Comparison of ENCODE assay signal across 21 mouse cellular contexts in genomic region chr17:46547923-46548322, GRCm38 (mm10). TPM values are rescaled to one million over a fixed set of nuclear protein-coding genes. Genes with fewer than 3 reads are reported as not detected.
DNase-seq lines count a peak whose midpoint lies in the region; ATAC-seq and TF ChIP-seq lines count a peak whose summit lies in the region.
"Had no signal": no experiment of that assay in that cellular context is flagged by ENCODE, and none has a peak within 500 bp of the region (broad histone marks: within the 10 kb centered on the region; RNA-seq: fewer than 3 reads in every experiment).

No protein-coding gene starts in this region.

- peaks cover 6% of the 10 kb centered on the region; the same call in 1 of the 2 replicates for H3K27me3 ChIP-seq in heart, embryonic 12.5 days (replicated peaks)
- no peaks in the 10 kb centered on the region for H3K27me3 ChIP-seq in embryonic facial prominence, embryonic 14.5 days (replicated peaks; ENCODE audit: control insufficient read depth, insufficient read depth, low read length)
- H3K27me3 ChIP-seq: hindbrain, embryonic 15.5 days; kidney, embryonic 15.5 days; stomach, embryonic 15.5 days had no signal

- no peaks in the 10 kb centered on the region for H3K9me3 ChIP-seq in heart, embryonic 12.5 days (replicated peaks)
- no peaks in the 10 kb centered on the region for H3K9me3 ChIP-seq in ES-E14 (ENCODE audit: control insufficient read depth, insufficient read depth, low read depth, low read length)
- H3K9me3 ChIP-seq in embryonic facial prominence, embryonic 14.5 days (ENCODE audit: control insufficient read depth, low read length) = no peaks in the 10 kb centered on the region
- H3K9me3 ChIP-seq: hindbrain, embryonic 15.5 days; kidney, embryonic 15.5 days; midbrain, embryonic 12.5 days; stomach, embryonic 15.5 days had no signal

- DNase-seq in cerebellum, adult 9-10 months = peak; percentile 52
- DNase-seq in cerebellum, postnatal 4 days (ENCODE audit: low spot score in 2 of 2) = no peak
- DNase-seq in heart, adult 9 months (ENCODE audit: low spot score in 2 of 2) = no peak
- no peak for DNase-seq in ES-E14 (ENCODE audit: low read depth, low spot score)
- DNase-seq in embryonic facial prominence, embryonic 14.5 days (ENCODE audit: low spot score) = no peak
- DNase-seq in layer of hippocampus, adult 2 months (ENCODE audit: low spot score in 2 of 2) = no peak
- DNase-seq: adrenal gland, postnatal 25 days; cerebellum, adult 8-10 months; gastrocnemius, postnatal 25 days; layer of hippocampus, postnatal 36 days; retina, postnatal 1 day had no signal

- peaks cover 52% of the 10 kb centered on the region for H3K36me3 ChIP-seq in heart, embryonic 12.5 days
- H3K36me3 ChIP-seq in ES-E14 (ENCODE audit: control insufficient read depth, insufficient read depth, low read length, poor library complexity, severe bottlenecking) = peaks cover 24% of the 10 kb centered on the region
- H3K36me3 ChIP-seq in embryonic facial prominence, embryonic 14.5 days (ENCODE audit: control insufficient read depth, insufficient read depth, low read length) = peaks cover 47% of the 10 kb centered on the region

- WGBS in heart, embryonic 12.5 days = 22% methylated on average over 3 of the region's 3 CpGs
- WGBS in embryonic facial prominence, embryonic 14.5 days = 19% methylated on average over 3 of the region's 3 CpGs

- in situ Hi-C loops in ES-E14 (cut with MboI; ENCODE audit: low sequenced_read_pairs in 2 of 2, unreplicated experiment in 2 of 2) = no loop called here

- H3K4me3 ChIP-seq in heart, embryonic 12.5 days = no peak overlapping the region
- H3K4me3 ChIP-seq in ES-E14 (ENCODE audit: insufficient read depth in 1 of 2, low read depth in 1 of 2, low read length in 2 of 2, poor library complexity in 1 of 2, severe bottlenecking in 1 of 2) = no peak overlapping the region
- H3K4me3 ChIP-seq in embryonic facial prominence, embryonic 14.5 days (ENCODE audit: low read depth, low read length) = no peak overlapping the region
- H3K4me3 ChIP-seq in layer of hippocampus, adult 2 months = no peak overlapping the region
- H3K4me3 ChIP-seq: erythroblast, embryonic 14.5 days; hindbrain, embryonic 15.5 days; kidney, embryonic 15.5 days; midbrain, embryonic 12.5 days; stomach, embryonic 15.5 days had no signal

- H3K9ac ChIP-seq in heart, embryonic 12.5 days = peak overlapping the region; percentile 1; the same call in 1 of the 2 replicates
- no peak overlapping the region for H3K9ac ChIP-seq in ES-E14 (ENCODE audit: insufficient read depth, low read depth, low read length, poor library complexity, severe bottlenecking)
- H3K9ac ChIP-seq in embryonic facial prominence, embryonic 14.5 days (ENCODE audit: low read depth, low read length) = 0 out of 2 replicates have a peak overlapping the region, but pooled peaks have one; percentile 7
- H3K9ac ChIP-seq: hindbrain, embryonic 15.5 days; liver, embryonic 14.5 days; midbrain, embryonic 12.5 days; stomach, embryonic 15.5 days had no signal

- H3K4me2 ChIP-seq in heart, embryonic 12.5 days = no peak overlapping the region
- no peak overlapping the region for H3K4me2 ChIP-seq in embryonic facial prominence, embryonic 14.5 days (ENCODE audit: low read depth, low read length)
- H3K4me2 ChIP-seq: hindbrain, embryonic 15.5 days; midbrain, embryonic 12.5 days; stomach, embryonic 15.5 days had no signal

- no peak overlapping the region for H3K27ac ChIP-seq in heart, embryonic 12.5 days (ENCODE audit: poor library complexity, severe bottlenecking)
- H3K27ac ChIP-seq in ES-E14 (ENCODE audit: insufficient read depth, low read depth, low read length, poor library complexity, severe bottlenecking) = no peak overlapping the region; the same call in 1 of the 2 replicates
- H3K27ac ChIP-seq in embryonic facial prominence, embryonic 14.5 days (replicated peaks; ENCODE audit: low read depth, low read length) = no peak overlapping the region
- no peak overlapping the region for H3K27ac ChIP-seq in layer of hippocampus, adult 2 months
- H3K27ac ChIP-seq: hindbrain, embryonic 15.5 days; liver, embryonic 14.5 days; midbrain, embryonic 12.5 days; stomach, embryonic 15.5 days had no signal

- ATAC-seq in heart, embryonic 12.5 days (ENCODE audit: insufficient number of reproducible peaks, low FRiP score) = no peak
- no peak for ATAC-seq in embryonic facial prominence, embryonic 14.5 days (ENCODE audit: low read depth)
- ATAC-seq: forebrain, embryonic 14.5 days; intestine, embryonic 16.5 days had no signal

- peaks cover 41% of the 10 kb centered on the region for H3K4me1 ChIP-seq in heart, embryonic 12.5 days (replicated peaks)
- peaks cover 3 to 25% of the 10 kb centered on the region in 2 experiments; a peak in 3 of 4 replicates for H3K4me1 ChIP-seq in ES-E14 (ENCODE audit: control insufficient read depth in 2 of 2, insufficient read depth in 2 of 2, low read length in 2 of 2, poor library complexity in 1 of 2)
- H3K4me1 ChIP-seq in embryonic facial prominence, embryonic 14.5 days (ENCODE audit: control insufficient read depth, insufficient read depth, low read length) = peaks cover 15% of the 10 kb centered on the region

- no peak for TF ChIP-seq CTCF in layer of hippocampus, adult 2 months (conservative IDR thresholded peaks at IDR 0.05)

TF ChIP-seq in ES-E14, 5 proteins besides CTCF, POLR2A, EP300 and RAD21:
- TF ChIP-seq ZNF384 (IDR thresholded peaks at IDR 0.05; ENCODE audit: low read depth, low read length) (no peak), ZC3H11A (IDR thresholded peaks at IDR 0.05; ENCODE audit: borderline replicate concordance, low read depth, low read length) (no peak), HCFC1 (IDR thresholded peaks at IDR 0.05; ENCODE audit: borderline replicate concordance, insufficient read depth, low read length) (no peak), CHD2 (IDR thresholded peaks at IDR 0.05; ENCODE audit: low read depth, low read length) (peak; percentile 49; the same call in 1 of the 2 replicates), MAFK (IDR thresholded peaks at IDR 0.05; ENCODE audit: insufficient read depth, low read depth, low read length) (no peak)

RNA-seq across cellular contexts. Expression of gene Cul9, which starts 1.7 kb away (rescaled TPM):
- 7.2 and 7.4 TPM in 2 replicates for polyA plus RNA-seq in heart, embryonic 12.5 days (2016; fragmentation: Nextera tagmentation; extraction: Ambion mirVana)
- total RNA-seq in ES-E14 (2012; rRNA removed) = 1.8 and 4.5 TPM in 2 replicates
- 5.5 and 6.0 TPM in 2 replicates for polyA plus RNA-seq in embryonic facial prominence, embryonic 14.5 days (2014; fragmentation: Nextera tagmentation; extraction: Ambion mirVana)
- total RNA-seq in layer of hippocampus, adult 2 months (2021) = 10 to 100 TPM; 66.1 to 68.4 TPM

RNA-seq across cellular contexts. Expression of gene Srf, which starts 8.1 kb away (rescaled TPM):
- 15.0 and 17.5 TPM in 2 replicates for polyA plus RNA-seq in heart, embryonic 12.5 days (2016; fragmentation: Nextera tagmentation; extraction: Ambion mirVana)
- 65.2 and 75.6 TPM in 2 replicates for total RNA-seq in ES-E14 (2012; rRNA removed)
- 10.5 and 14.0 TPM in 2 replicates for polyA plus RNA-seq in embryonic facial prominence, embryonic 14.5 days (2014; fragmentation: Nextera tagmentation; extraction: Ambion mirVana)
- total RNA-seq in layer of hippocampus, adult 2 months (2021) = 10 to 100 TPM; 75.7 to 90.9 TPM

RNA-seq across cellular contexts. Expression of gene Dnph1, which starts 51.4 kb away (rescaled TPM):
- 24.2 and 25.9 TPM in 2 replicates for polyA plus RNA-seq in heart, embryonic 12.5 days (2016; fragmentation: Nextera tagmentation; extraction: Ambion mirVana)
- total RNA-seq in ES-E14 (2012; rRNA removed) = 44.1 and 48.2 TPM in 2 replicates
- polyA plus RNA-seq in embryonic facial prominence, embryonic 14.5 days (2014; fragmentation: Nextera tagmentation; extraction: Ambion mirVana) = 34.5 and 36.9 TPM in 2 replicates
- 1 to 10 TPM; 4.8 to 6.2 TPM for total RNA-seq in layer of hippocampus, adult 2 months (2021)
- total RNA-seq: monocyte, adult 5-6 weeks had no signal

Comparison
In these comparisons a context has a peak if more than half of its experiments do, and no peak if none do; other contexts are left out.
1. RNA of gene Cul9, which starts 1.7 kb away (total RNA-seq): 66.1 to 68.4 TPM in layer of hippocampus, adult 2 months; 1.8 to 4.5 TPM in ES-E14; every median in the first group is over 10 times any median in the second.